Mouse (Mus musculus): ENCODE measurements around the gene Sac3d1.
"Not testable (repeated sequence)": the region's sequence is repeated elsewhere in the genome, so short reads cannot be mapped to it uniquely, and the experiment has no call there.

Gene Sac3d1

GRCm38 (mm10) chr19:6117986-6118676 is at the start of gene Sac3d1:
TSS of gene Sac3d1 (minus strand) at chr19:6118650.
- DNase-seq, result peak; percentile 81 to 86

- no peak for DNase-seq
Measured at GRCm38 (mm10) chr19:6166750-6167149, 48.3 kb upstream of the Sac3d1 start.

- no peak for DNase-seq
Measured at GRCm38 (mm10) chr19:6163872-6164547, 45.6 kb upstream of the Sac3d1 start.

GRCm38 (mm10) chr19:6157220-6157619 is 38.8 kb upstream of the Sac3d1 start:
- DNase-seq, result no peak

GRCm38 (mm10) chr19:6156372-6156771 is 37.9 kb upstream of the Sac3d1 start:
- DNase-seq, result no peak

GRCm38 (mm10) chr19:6155174-6155573 is 36.7 kb upstream of the Sac3d1 start:
- no peak for DNase-seq

GRCm38 (mm10) chr19:6144842-6145241 is 26.4 kb upstream of the Sac3d1 start:
- DNase-seq, result no peak

GRCm38 (mm10) chr19:6141394-6141749 is 22.9 kb upstream of the Sac3d1 start, which contains the start of gene Arl2:
TSS of gene Arl2 (minus strand) at chr19:6141548.
- peak; percentile 52 to 74 for DNase-seq

- peak; percentile 84 to 89 for DNase-seq
Measured at GRCm38 (mm10) chr19:6140678-6141393, 22.4 kb upstream of the Sac3d1 start, which contains the start of gene Batf2. TSS of gene Batf2 (plus strand) at chr19:6140983.

GRCm38 (mm10) chr19:6140374-6140677 is 21.9 kb upstream of the Sac3d1 start:
- no peak for DNase-seq

GRCm38 (mm10) chr19:6139701-6140100 is 21.3 kb upstream of the Sac3d1 start:
- no peak for DNase-seq

GRCm38 (mm10) chr19:6136397-6136796 is 17.9 kb upstream of the Sac3d1 start:
- DNase-seq, result no peak

GRCm38 (mm10) chr19:6133197-6133596 is 14.7 kb upstream of the Sac3d1 start:
- not testable (repeated sequence) for DNase-seq

- DNase-seq, result no peak
Measured at GRCm38 (mm10) chr19:6132171-6132827, 13.8 kb upstream of the Sac3d1 start.

- DNase-seq, result not testable (repeated sequence)
Measured at GRCm38 (mm10) chr19:6130414-6131128, 12.1 kb upstream of the Sac3d1 start.

- DNase-seq, result peak; percentile 94 to 97
Measured at GRCm38 (mm10) chr19:6127760-6128341, 9.4 kb upstream of the Sac3d1 start, which contains the start of gene Snx15. TSS of gene Snx15 (minus strand) at chr19:6128304.

- no peak for DNase-seq
Measured at GRCm38 (mm10) chr19:6126789-6127580, 8.5 kb upstream of the Sac3d1 start.

- no peak for DNase-seq
Measured at GRCm38 (mm10) chr19:6126289-6126688, 7.8 kb upstream of the Sac3d1 start.

- no peak for DNase-seq
Measured at GRCm38 (mm10) chr19:6124898-6125297, 6.4 kb upstream of the Sac3d1 start.

GRCm38 (mm10) chr19:6123330-6123729 is 4.9 kb upstream of the Sac3d1 start:
- no peak for DNase-seq

- DNase-seq, result no peak
Measured at GRCm38 (mm10) chr19:6121761-6122160, 3.3 kb upstream of the Sac3d1 start.
